Mouse (Mus musculus) cerebellum, postnatal 10 days (tissue): ENCODE data around the gene Farp2.
A peak's percentile ranks its signal among the peaks of the same experiment; 100 is the strongest.

ENCODE experiments used
- DNase-seq, 2 experiments: peaks; one replicate each; pipeline ENCODE4 v3.0.0; 2021; ENCODE audit warnings: mixed read lengths in 2 of 2

The Farp2 gene

GRCm38 (mm10) chr1:93563649-93564048 lies 51.8 kb downstream of the Farp2 start:
- no peak for DNase-seq

- DNase-seq: no peak
These were observed 52.9 kb downstream of the Farp2 start for GRCm38 (mm10) chr1:93564781-93565180.

GRCm38 (mm10) chr1:93567013-93567412 lies 55.1 kb downstream of the Farp2 start:
- DNase-seq: no peak

GRCm38 (mm10) chr1:93567717-93568497 lies 56.0 kb downstream of the Farp2 start:
- no peak for DNase-seq

- DNase-seq: no peak
These were observed 65.2 kb downstream of the Farp2 start for GRCm38 (mm10) chr1:93577066-93577465.

GRCm38 (mm10) chr1:93577861-93578260 lies 66.0 kb downstream of the Farp2 start:
- DNase-seq: no peak

GRCm38 (mm10) chr1:93581545-93581944 lies 69.7 kb downstream of the Farp2 start:
- no peak for DNase-seq

GRCm38 (mm10) chr1:93588346-93588745 lies 76.5 kb downstream of the Farp2 start:
- no peak for DNase-seq

GRCm38 (mm10) chr1:93593960-93594359 lies 82.1 kb downstream of the Farp2 start:
- DNase-seq: no peak

GRCm38 (mm10) chr1:93595916-93596315 lies 84.0 kb downstream of the Farp2 start:
- DNase-seq: no peak

GRCm38 (mm10) chr1:93602911-93603310 lies 91.0 kb downstream of the Farp2 start:
- DNase-seq: no peak

- no peak for DNase-seq
These were observed 92.0 kb downstream of the Farp2 start for GRCm38 (mm10) chr1:93603921-93604320.

- no peak for DNase-seq
These were observed 95.5 kb downstream of the Farp2 start for GRCm38 (mm10) chr1:93607090-93608083.

- DNase-seq: no peak
These were observed 96.9 kb downstream of the Farp2 start for GRCm38 (mm10) chr1:93608696-93609245.

GRCm38 (mm10) chr1:93609762-93610161 lies 97.9 kb downstream of the Farp2 start:
- DNase-seq: no peak

GRCm38 (mm10) chr1:93618059-93618748 lies 106.3 kb downstream of the Farp2 start:
- DNase-seq: no peak

- no peak for DNase-seq
These were observed 107.1 kb downstream of the Farp2 start for GRCm38 (mm10) chr1:93618948-93619347.

GRCm38 (mm10) chr1:93624502-93624901 lies 112.6 kb downstream of the Farp2 start:
- DNase-seq: no peak

GRCm38 (mm10) chr1:93630796-93631195 lies 118.9 kb downstream of the Farp2 start:
- DNase-seq: no peak

GRCm38 (mm10) chr1:93632723-93633122 lies 120.8 kb downstream of the Farp2 start:
- no peak for DNase-seq

- peak; percentile 51 to 59 for DNase-seq
These were observed 122.6 kb downstream of the Farp2 start for GRCm38 (mm10) chr1:93634481-93634891.

- peak in 1 of 2 experiments; percentile 70 for DNase-seq
These were observed 123.3 kb downstream of the Farp2 start for GRCm38 (mm10) chr1:93635091-93635579.
